Mouse (Mus musculus) bone marrow macrophage, adult 2 months (primary cell): ENCODE measurements around the gene Speg. TPM values are rescaled to one million over a fixed set of nuclear protein-coding genes. Genes with fewer than 3 reads are reported as not detected.

Experiments
- H3K27ac ChIP-seq: 2 replicates; pipeline ENCODE4 v1.5.1; 2012; ENCODE audit warnings: low read depth, low read length; ENCODE audit not compliant: insufficient read depth
- H3K4me1 ChIP-seq: 2 replicates; pipeline ENCODE4 v1.6.1; 2012; ENCODE audit warnings: low read length; ENCODE audit not compliant: control insufficient read depth, insufficient read depth
- H3K4me3 ChIP-seq: 2 replicates; pipeline ENCODE4 v1.5.1; 2012; ENCODE audit warnings: mild to moderate bottlenecking, low read length, moderate library complexity; ENCODE audit not compliant: insufficient read depth
- CTCF ChIP-seq: IDR thresholded peaks from 2 replicates; pipeline ENCODE4 v1.5.1; 2012; ENCODE audit warnings: low read depth, mild to moderate bottlenecking, low read length, moderate library complexity
- POLR2A ChIP-seq: IDR thresholded peaks from 2 replicates; pipeline ENCODE4 v1.6.1; 2012; ENCODE audit warnings: mild to moderate bottlenecking, low read depth, low read length, borderline replicate concordance
- polyA plus RNA-seq: library from polyadenylated mRNA; stranded (reverse); fragments of >200 nt; gene quantifications from 2 replicates; pipeline ENCODE4 v1.2.4, GENCODE M21; 2012; ENCODE audit not compliant: missing spikeins, insufficient read depth, insufficient read length

The Speg gene
- polyA plus RNA-seq, 1 experiment, result 36.2 TPM

DNA sequence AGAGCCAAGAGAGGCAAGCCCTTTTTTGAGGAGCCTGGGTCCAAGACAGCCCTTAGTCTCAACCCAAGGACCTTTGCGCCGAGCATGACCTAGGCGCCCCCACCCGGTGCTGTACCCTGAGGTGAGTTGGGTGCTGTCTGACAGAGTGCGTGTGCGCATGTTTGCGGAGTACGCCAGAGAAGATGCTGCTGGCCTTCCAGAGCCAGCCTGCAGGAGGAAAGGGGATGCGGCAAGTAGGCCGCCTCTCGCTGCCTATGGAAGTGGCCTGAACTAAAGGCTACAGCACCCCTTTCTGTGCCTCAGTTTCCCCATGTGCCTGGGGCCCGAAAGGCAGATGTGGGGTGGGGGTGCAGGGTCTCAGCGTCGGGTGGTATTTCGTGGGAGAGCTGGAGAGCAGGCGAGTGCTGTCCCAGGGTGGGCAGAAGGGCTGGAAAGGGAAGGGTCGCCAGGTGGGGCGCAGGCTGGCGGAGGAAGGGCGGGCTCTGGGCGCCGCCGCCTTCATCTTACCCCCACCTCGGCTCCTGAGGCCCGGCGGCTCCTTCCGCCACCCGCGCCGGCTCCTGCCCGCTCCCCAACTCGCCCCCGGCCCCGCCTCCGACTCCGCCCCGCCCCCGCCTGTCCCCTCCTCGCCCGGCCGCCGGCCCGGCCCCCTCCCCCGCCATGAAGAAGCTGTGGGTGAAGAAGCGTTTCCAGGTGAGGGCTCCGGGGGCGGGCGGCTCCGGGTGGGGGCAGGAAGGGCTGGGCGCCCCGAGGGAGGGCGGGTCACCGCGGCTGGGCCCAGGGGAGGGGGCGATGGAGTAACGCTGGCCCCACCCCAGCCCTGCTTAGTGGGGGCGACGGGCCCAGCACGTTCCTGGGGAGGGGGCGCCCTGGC is 6.6 kb downstream of the Speg start:
- TF ChIP-seq CTCF, result no peak
- TF ChIP-seq POLR2A, result no peak
- Histone ChIP-seq H3K4me3 (no peak overlapping the region), H3K4me1 (no peaks in the 10 kb centered on the region), H3K27ac (no peak overlapping the region)

- no peak for TF ChIP-seq POLR2A
- TF ChIP-seq CTCF, result no peak
- H3K27ac ChIP-seq, result no peak overlapping the region
- H3K4me1 ChIP-seq, result no peaks in the 10 kb centered on the region
- H3K4me3 ChIP-seq, result no peak overlapping the region
Observed at GRCm38 (mm10) chr1:75382356-75383071, 7.4 kb downstream of the Speg start.

- Histone ChIP-seq H3K4me3 (no peak overlapping the region), H3K27ac (no peak overlapping the region), H3K4me1 (no peaks in the 10 kb centered on the region)
- TF ChIP-seq POLR2A, result no peak
- TF ChIP-seq CTCF, result no peak
Observed at GRCm38 (mm10) chr1:75384470-75385141, 9.5 kb downstream of the Speg start.

DNA sequence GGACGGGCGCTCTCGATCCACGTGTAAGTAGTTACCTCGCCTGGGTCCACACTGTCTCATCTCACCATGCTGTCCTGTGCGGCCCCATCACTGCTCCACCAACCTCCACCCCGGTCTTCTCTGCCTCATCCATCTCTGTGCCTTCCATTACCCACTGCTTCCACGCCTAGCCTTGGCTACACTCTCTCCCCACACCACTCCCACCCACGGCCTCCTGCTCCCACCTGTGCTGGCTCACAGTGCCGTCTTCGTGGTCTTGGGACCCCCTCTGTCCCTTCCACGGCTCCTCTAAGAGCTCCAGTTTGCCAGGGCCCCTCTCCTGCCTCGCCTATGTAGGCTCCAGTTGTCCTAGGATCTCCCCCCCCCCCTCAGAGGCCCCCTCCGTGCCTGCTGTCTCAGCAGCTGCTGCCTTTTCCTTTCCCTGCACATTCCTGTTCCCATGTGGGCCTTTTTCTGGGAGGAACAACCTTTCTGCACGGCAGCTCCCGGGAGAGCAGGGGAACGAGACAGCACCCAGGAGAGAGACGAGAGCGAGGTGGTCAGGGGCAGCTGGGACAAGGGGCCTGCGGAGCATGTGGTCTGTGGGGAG is 10.1 kb downstream of the Speg start:
- Histone ChIP-seq H3K27ac (no peak overlapping the region), H3K4me3 (no peak overlapping the region), H3K4me1 (no peaks in the 10 kb centered on the region)
- no peak for TF ChIP-seq CTCF
- no peak for TF ChIP-seq POLR2A

GRCm38 (mm10) chr1:75386149-75386548 is 11.1 kb downstream of the Speg start:
- Histone ChIP-seq H3K27ac (no peak overlapping the region), H3K4me1 (no peaks in the 10 kb centered on the region), H3K4me3 (no peak overlapping the region)
- TF ChIP-seq CTCF (no peak), POLR2A (no peak)

- H3K4me1 ChIP-seq, result no peaks in the 10 kb centered on the region
- H3K27ac ChIP-seq, result no peak overlapping the region
- H3K4me3 ChIP-seq, result no peak overlapping the region
- TF ChIP-seq POLR2A (no peak), CTCF (no peak)
Observed at GRCm38 (mm10) chr1:75387469-75387928, 12.4 kb downstream of the Speg start.

DNA sequence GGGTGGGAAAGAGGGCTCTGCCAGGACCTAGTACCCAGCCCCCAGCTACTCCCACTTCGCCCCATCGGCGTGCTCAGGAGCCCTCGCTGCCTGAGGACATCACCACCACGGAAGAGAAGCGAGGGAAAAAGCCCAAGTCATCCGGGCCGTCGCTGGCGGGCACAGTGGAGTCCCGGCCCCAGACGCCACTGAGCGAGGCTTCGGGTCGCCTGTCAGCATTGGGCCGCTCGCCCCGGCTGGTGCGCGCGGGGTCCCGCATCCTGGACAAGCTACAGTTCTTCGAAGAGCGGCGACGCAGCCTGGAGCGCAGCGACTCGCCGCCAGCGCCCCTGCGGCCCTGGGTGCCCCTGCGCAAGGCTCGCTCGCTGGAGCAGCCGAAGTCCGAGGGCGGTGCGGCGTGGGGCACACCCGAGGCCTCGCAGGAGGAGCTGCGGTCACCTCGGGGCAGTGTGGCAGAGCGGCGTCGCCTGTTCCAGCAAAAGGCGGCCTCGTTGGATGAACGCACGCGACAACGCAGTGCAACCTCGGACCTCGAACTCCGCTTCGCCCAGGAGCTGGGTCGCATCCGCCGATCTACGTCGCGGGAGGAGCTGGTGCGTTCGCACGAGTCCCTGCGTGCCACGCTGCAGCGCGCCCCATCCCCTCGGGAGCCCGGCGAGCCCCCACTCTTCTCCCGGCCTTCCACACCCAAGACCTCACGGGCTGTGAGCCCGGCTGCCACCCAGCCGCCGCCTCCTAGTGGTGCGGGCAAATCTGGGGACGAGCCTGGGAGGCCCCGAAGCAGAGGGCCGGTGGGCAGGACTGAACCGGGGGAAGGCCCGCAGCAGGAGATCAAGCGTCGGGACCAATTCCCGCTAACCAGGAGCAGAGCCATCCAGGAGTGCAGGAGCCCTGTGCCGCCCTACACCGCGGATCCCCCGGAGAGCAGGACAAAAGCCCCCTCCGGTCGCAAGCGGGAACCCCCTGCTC is 13.1 kb downstream of the Speg start:
- Histone ChIP-seq H3K4me3 (no peak overlapping the region), H3K27ac (no peak overlapping the region), H3K4me1 (no peaks in the 10 kb centered on the region)
- TF ChIP-seq CTCF, result no peak
- TF ChIP-seq POLR2A, result no peak

GRCm38 (mm10) chr1:75388898-75389515 is 13.9 kb downstream of the Speg start:
- Histone ChIP-seq H3K27ac (no peak overlapping the region), H3K4me3 (no peak overlapping the region), H3K4me1 (no peaks in the 10 kb centered on the region)
- TF ChIP-seq CTCF (no peak), POLR2A (no peak)
